Mouse (Mus musculus): ENCODE measurements around the gene Atp2c1. TPM values are rescaled to one million over a fixed set of nuclear protein-coding genes. Genes with fewer than 3 reads are reported as not detected.

Gene Atp2c1
- polyA plus RNA-seq (2015; fragmentation: Nextera tagmentation; extraction: Ambion mirVana), result 110 and 113 TPM in 2 replicates

- Histone ChIP-seq H3K9ac (no peak within 1 kb of the TSS), H3K9me3 (no peaks in the 10 kb centered on the region), H3K4me1 (peaks cover 28% of the 10 kb centered on the region), H3K27me3 (replicated peaks) (no peaks in the 10 kb centered on the region), H3K4me2 (no peak within 1 kb of the TSS), H3K36me3 (replicated peaks) (no peaks in the 10 kb centered on the region), H3K4me3 (no peak within 1 kb of the TSS), H3K27ac (no peak within 1 kb of the TSS)
- no peak for ATAC-seq (replicated peaks)
- 93% methylated on average over 12 of the region's 12 CpGs for WGBS
These were observed at the start of gene Atp2c1 for GRCm38 (mm10) chr9:105527219-105527618. Gene Atp2c1 (minus strand): TSS chr9:105527319.

- Histone ChIP-seq H3K4me2 (no peak overlapping the region), H3K4me3 (no peak overlapping the region), H3K27me3 (replicated peaks) (no peaks in the 10 kb centered on the region), H3K36me3 (replicated peaks) (no peaks in the 10 kb centered on the region), H3K9ac (no peak overlapping the region), H3K27ac (0 out of 2 replicates have a peak overlapping the region, but pooled peaks have one; percentile 7), H3K4me1 (peaks cover 29% of the 10 kb centered on the region), H3K9me3 (no peaks in the 10 kb centered on the region)
- 60% methylated on average over 5 of the region's 5 CpGs for WGBS
- 0 out of 2 replicates have a peak, but pooled peaks have one; percentile 56 for ATAC-seq (replicated peaks)
These were observed 30.3 kb upstream of the Atp2c1 start for GRCm38 (mm10) chr9:105557452-105557851.

DNA sequence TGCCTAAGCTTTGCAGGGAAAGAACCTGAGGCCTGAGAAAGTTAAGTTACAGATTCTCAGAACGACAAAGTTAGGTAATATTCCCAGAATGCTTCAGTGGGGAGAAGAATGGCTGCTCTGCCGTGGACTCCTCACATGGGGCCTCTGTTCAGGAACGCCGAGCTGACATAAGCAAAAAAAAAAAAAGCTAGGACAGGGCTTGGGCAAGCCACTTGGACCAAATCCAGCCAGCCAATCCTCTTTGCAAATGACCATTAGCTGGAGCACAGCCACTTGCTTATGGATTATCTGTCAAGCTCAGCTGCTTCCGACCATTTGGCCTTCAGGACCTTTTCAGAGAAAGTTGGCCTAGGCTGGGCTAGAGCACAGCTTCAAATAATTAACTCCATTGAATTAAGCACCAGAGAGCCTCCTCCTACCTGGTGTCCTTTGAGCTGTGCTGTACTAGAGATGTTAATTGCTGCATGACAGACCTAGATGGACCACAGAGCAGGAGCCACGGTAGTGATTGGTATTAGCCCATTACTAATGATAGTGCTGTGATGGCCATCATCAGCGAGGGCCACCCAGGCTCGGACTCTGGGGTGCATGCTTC, 29.1 kb upstream of the Atp2c1 start:
- no peak overlapping the region for H3K27ac ChIP-seq
- H3K9ac ChIP-seq, result no peak overlapping the region
- no peak for ATAC-seq (replicated peaks)
- no peak overlapping the region for H3K4me2 ChIP-seq
- H3K4me1 ChIP-seq, result peaks cover 29% of the 10 kb centered on the region
- H3K9me3 ChIP-seq, result no peaks in the 10 kb centered on the region
- no peaks in the 10 kb centered on the region for H3K36me3 ChIP-seq (replicated peaks)
- WGBS, result 65% methylated on average over 8 of the region's 8 CpGs
- no peaks in the 10 kb centered on the region for H3K27me3 ChIP-seq (replicated peaks)
- H3K4me3 ChIP-seq, result no peak overlapping the region

DNA sequence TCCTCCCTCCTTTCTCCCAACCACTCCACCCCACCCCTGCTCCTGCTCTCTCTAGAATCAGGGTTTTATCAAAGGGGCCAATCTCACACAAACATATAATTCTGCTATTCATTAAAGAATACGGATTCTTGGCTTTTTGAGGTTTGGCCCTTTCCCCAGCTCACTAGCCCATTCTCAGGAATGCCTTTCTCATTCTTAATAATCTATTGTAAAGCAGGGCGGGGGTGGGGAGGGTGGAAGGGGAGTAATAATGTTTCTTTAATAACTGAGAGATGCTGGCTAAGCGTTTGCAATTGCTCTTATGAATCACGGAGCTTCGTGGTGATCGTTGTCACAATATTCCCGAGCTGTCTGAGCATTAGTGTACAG, 27.3 kb upstream of the Atp2c1 start:
- 41% methylated on average over 7 of the region's 7 CpGs for WGBS
- H3K4me3 ChIP-seq, result no peak overlapping the region
- peak overlapping the region; percentile 71 for H3K27ac ChIP-seq

GRCm38 (mm10) chr9:105553629-105554438, 26.7 kb upstream of the Atp2c1 start:
- WGBS, result 16% methylated on average over 24 of the region's 24 CpGs
- no peak for ATAC-seq (replicated peaks)
- Histone ChIP-seq H3K9me3 (no peaks in the 10 kb centered on the region), H3K27ac (peak overlapping the region; percentile 71), H3K36me3 (replicated peaks) (no peaks in the 10 kb centered on the region), H3K4me1 (peaks cover 29% of the 10 kb centered on the region), H3K9ac (no peak overlapping the region), H3K4me3 (peak overlapping the region; percentile 14; the same call in 1 of the 2 replicates), H3K4me2 (peak overlapping the region; percentile 31), H3K27me3 (replicated peaks) (no peaks in the 10 kb centered on the region)

More for the DNA sequence above, 27.3 kb upstream of the Atp2c1 start:
- Histone ChIP-seq H3K9me3 (no peaks in the 10 kb centered on the region), H3K9ac (no peak overlapping the region), H3K27me3 (replicated peaks) (no peaks in the 10 kb centered on the region), H3K4me2 (peak overlapping the region; percentile 31), H3K4me1 (peaks cover 29% of the 10 kb centered on the region), H3K36me3 (replicated peaks) (no peaks in the 10 kb centered on the region)
- ATAC-seq (replicated peaks), result 0 out of 2 replicates have a peak, but pooled peaks have one; percentile 28

- H3K27me3 ChIP-seq (replicated peaks), result no peaks in the 10 kb centered on the region
- ATAC-seq (replicated peaks), result no peak
- WGBS, result 73% methylated on average over 4 of the region's 4 CpGs
These were observed 24.3 kb upstream of the Atp2c1 start for GRCm38 (mm10) chr9:105551407-105551806.

GRCm38 (mm10) chr9:105549096-105549495, 22.0 kb upstream of the Atp2c1 start:
- ATAC-seq (replicated peaks), result no peak
- no peaks in the 10 kb centered on the region for H3K36me3 ChIP-seq (replicated peaks)
- H3K4me3 ChIP-seq, result no peak overlapping the region
- 82% methylated on average over 6 of the region's 6 CpGs for WGBS
- no peak overlapping the region for H3K27ac ChIP-seq
- H3K4me1 ChIP-seq, result peaks cover 16% of the 10 kb centered on the region
- H3K9ac ChIP-seq, result no peak overlapping the region
- no peaks in the 10 kb centered on the region for H3K27me3 ChIP-seq (replicated peaks)
- no peaks in the 10 kb centered on the region for H3K9me3 ChIP-seq
- no peak overlapping the region for H3K4me2 ChIP-seq

More at GRCm38 (mm10) chr9:105551407-105551806, 24.3 kb upstream of the Atp2c1 start:
- Histone ChIP-seq H3K9me3 (no peaks in the 10 kb centered on the region), H3K4me2 (no peak overlapping the region), H3K27ac (no peak overlapping the region), H3K4me3 (no peak overlapping the region), H3K36me3 (replicated peaks) (no peaks in the 10 kb centered on the region), H3K4me1 (peaks cover 29% of the 10 kb centered on the region), H3K9ac (no peak overlapping the region)

GRCm38 (mm10) chr9:105544013-105544750, 17.1 kb upstream of the Atp2c1 start:
- no peak overlapping the region for H3K4me2 ChIP-seq
- H3K9me3 ChIP-seq, result no peaks in the 10 kb centered on the region
- no peak overlapping the region for H3K27ac ChIP-seq
- ATAC-seq (replicated peaks), result no peak
- H3K9ac ChIP-seq, result no peak overlapping the region
- H3K36me3 ChIP-seq (replicated peaks), result no peaks in the 10 kb centered on the region
- H3K4me3 ChIP-seq, result no peak overlapping the region
- 67% methylated on average over 8 of the region's 8 CpGs for WGBS
- H3K27me3 ChIP-seq (replicated peaks), result no peaks in the 10 kb centered on the region
- no peaks in the 10 kb centered on the region for H3K4me1 ChIP-seq

GRCm38 (mm10) chr9:105537473-105537872, 10.4 kb upstream of the Atp2c1 start:
- Histone ChIP-seq H3K4me2 (no peak overlapping the region), H3K9ac (no peak overlapping the region), H3K27ac (no peak overlapping the region), H3K36me3 (replicated peaks) (no peaks in the 10 kb centered on the region), H3K4me3 (no peak overlapping the region), H3K9me3 (no peaks in the 10 kb centered on the region), H3K4me1 (peaks cover 6% of the 10 kb centered on the region; the same call in 1 of the 2 replicates), H3K27me3 (replicated peaks) (no peaks in the 10 kb centered on the region)
- WGBS, result 28% methylated on average over 8 of the region's 8 CpGs
- no peak for ATAC-seq (replicated peaks)

GRCm38 (mm10) chr9:105536877-105537276, 9.8 kb upstream of the Atp2c1 start:
- WGBS, result 57% methylated on average over 10 of the region's 10 CpGs
- Histone ChIP-seq H3K36me3 (replicated peaks) (no peaks in the 10 kb centered on the region), H3K4me3 (no peak overlapping the region), H3K4me1 (peaks cover 6% of the 10 kb centered on the region; the same call in 1 of the 2 replicates), H3K27me3 (replicated peaks) (no peaks in the 10 kb centered on the region), H3K9me3 (no peaks in the 10 kb centered on the region), H3K27ac (no peak overlapping the region), H3K4me2 (no peak overlapping the region), H3K9ac (no peak overlapping the region)
- ATAC-seq (replicated peaks), result no peak

- Histone ChIP-seq H3K4me2 (no peak overlapping the region), H3K36me3 (replicated peaks) (no peaks in the 10 kb centered on the region), H3K27me3 (replicated peaks) (no peaks in the 10 kb centered on the region), H3K4me3 (no peak overlapping the region), H3K9me3 (no peaks in the 10 kb centered on the region), H3K9ac (no peak overlapping the region), H3K27ac (peak overlapping the region; percentile 56), H3K4me1 (peaks cover 33% of the 10 kb centered on the region)
- WGBS, result 27% methylated on average over 4 of the region's 4 CpGs
- ATAC-seq (replicated peaks), result no peak
These were observed 1.8 kb downstream of the Atp2c1 start for GRCm38 (mm10) chr9:105525355-105525754.

DNA sequence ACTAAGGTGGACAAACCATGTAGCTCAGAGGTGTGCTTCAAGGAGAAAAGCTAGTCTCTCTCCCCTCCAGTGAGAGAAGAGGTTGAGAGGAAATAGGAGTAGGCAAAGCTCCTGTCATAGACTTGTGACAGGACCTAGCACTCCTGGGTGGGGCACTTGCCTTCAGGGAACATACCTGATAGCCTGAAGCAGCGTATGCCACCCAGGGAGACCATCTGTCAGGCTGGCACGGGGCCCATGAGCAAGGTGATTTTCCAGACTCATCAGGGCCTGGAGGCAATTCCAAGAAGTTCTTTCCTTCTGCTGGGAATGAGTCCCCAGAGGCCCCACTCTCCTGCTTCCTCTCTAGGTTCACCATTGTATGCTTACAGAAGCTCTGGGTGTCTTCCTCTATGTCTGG, 4.1 kb downstream of the Atp2c1 start:
- Histone ChIP-seq H3K4me1 (peaks cover 40% of the 10 kb centered on the region), H3K27me3 (replicated peaks) (no peaks in the 10 kb centered on the region), H3K36me3 (replicated peaks) (no peaks in the 10 kb centered on the region), H3K9me3 (no peaks in the 10 kb centered on the region), H3K4me2 (no peak overlapping the region), H3K4me3 (no peak overlapping the region), H3K27ac (peak overlapping the region; percentile 56), H3K9ac (no peak overlapping the region)
- no peak for ATAC-seq (replicated peaks)
- WGBS, result 70% methylated on average over 2 of the region's 2 CpGs
